Mouse (Mus musculus) liver, postnatal 0 days (tissue): ENCODE results near the gene Dglucy. TPM values are rescaled to one million over a fixed set of nuclear protein-coding genes. Genes with fewer than 3 reads are reported as not detected.

Experiments
- ATAC-seq: fragments of 200-750 bp; cut with Nextera tagmentation; 2 replicates; pipeline ENCODE4 v1.8.0; 2017; ENCODE audit warnings: mild to moderate bottlenecking, moderate library complexity
- DNase-seq: peaks from one replicate; pipeline ENCODE4 v3.0.0-alpha.2; 2016
- H3K27ac ChIP-seq: fragments of 300-500 bp; sonication (generic); 2 replicates; pipeline ENCODE4 v1.5.1; 2014; ENCODE audit warnings: antibody characterized with exemption, moderate library complexity, mild to moderate bottlenecking, low read depth
- H3K27me3 ChIP-seq: fragments of 300-500 bp; sonication (generic); 2 replicates; pipeline ENCODE4 v1.6.1; 2014; ENCODE audit warnings: low read length, control low read depth, mixed read lengths; ENCODE audit not compliant: insufficient read depth
- H3K36me3 ChIP-seq: fragments of 300-500 bp; sonication (generic); replicated peaks from 2 replicates; pipeline ENCODE4 v1.6.1; 2014; ENCODE audit warnings: mild to moderate bottlenecking, control low read depth, low read length, moderate library complexity, mixed read lengths; ENCODE audit not compliant: insufficient read depth
- H3K4me1 ChIP-seq: fragments of 300-500 bp; sonication (generic); 2 replicates; pipeline ENCODE4 v1.6.1; 2014; ENCODE audit warnings: antibody characterized with exemption, mild to moderate bottlenecking, control low read depth; ENCODE audit not compliant: insufficient read depth
- H3K4me2 ChIP-seq: fragments of 300-500 bp; sonication (generic); 2 replicates; pipeline ENCODE4 v1.6.1; 2014; ENCODE audit warnings: low read depth, mild to moderate bottlenecking, low read length, moderate library complexity, mixed read lengths
- H3K4me3 ChIP-seq: fragments of 300-500 bp; sonication (generic); 2 replicates; pipeline ENCODE4 v1.5.1; 2014; ENCODE audit warnings: low read depth, low read length
- H3K9ac ChIP-seq: fragments of 300-500 bp; sonication (generic); replicated peaks from 2 replicates; pipeline ENCODE4 v1.6.1; 2014; ENCODE audit warnings: mild to moderate bottlenecking, moderate library complexity
- H3K9me3 ChIP-seq: fragments of 300-500 bp; sonication (generic); 2 replicates; pipeline ENCODE4 v1.6.1; 2016; ENCODE audit warnings: mild to moderate bottlenecking, control low read depth, low read length, mixed read lengths
- CTCF ChIP-seq: sonication (generic); IDR thresholded peaks from 2 replicates; pipeline ENCODE4 v1.5.1; 2016; ENCODE audit warnings: antibody characterized with exemption, low read depth
- EP300 ChIP-seq: IDR thresholded peaks from 2 replicates; pipeline ENCODE4 v1.6.1; 2016; ENCODE audit warnings: antibody characterized with exemption, low read depth, mild to moderate bottlenecking
- WGBS: fragments of 180-500 bp; shearing (Covaris S2); extraction: QIAGEN DNeasy Blood & Tissue Kit; methylation state at CpG from one replicate; pipeline ENCODE4 v1.1.7; 2014; ENCODE audit not compliant: insufficient replicate concordance; 5-methylcytosine and 5-hydroxymethylcytosine counted together
- polyA plus RNA-seq: library from polyadenylated mRNA; unstranded; fragments of >200 nt; fragmentation: Nextera tagmentation; extraction: Ambion mirVana; gene quantifications from 2 replicates; pipeline ENCODE4 v1.2.1, GENCODE M21; 2015

The Dglucy gene
- polyA plus RNA-seq, 1 experiment from 2014 or later: 1.9 TPM

DNA sequence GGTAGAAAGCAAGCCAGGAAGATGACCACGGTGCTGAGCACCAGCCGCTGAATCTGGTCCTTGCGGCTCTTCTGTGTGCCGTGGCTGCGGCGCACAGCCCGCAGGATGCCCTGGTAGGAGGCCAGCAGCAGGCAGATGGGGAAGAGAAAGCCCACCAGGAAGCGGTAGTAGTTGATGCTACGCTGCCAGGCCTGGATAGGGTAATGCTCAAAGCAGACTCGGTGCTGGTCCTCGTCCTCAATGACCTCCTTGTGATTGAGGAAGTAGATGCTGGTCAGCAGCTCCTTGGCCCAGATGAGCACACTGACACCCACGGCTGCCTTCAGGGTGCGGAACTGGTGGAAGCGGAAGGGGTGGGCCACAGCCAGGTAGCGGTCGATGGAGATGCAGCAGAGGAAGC is 99.7 kb downstream of the Dglucy start:
- Histone ChIP-seq H3K4me3 (no peak overlapping the region), H3K36me3 (no peaks in the 10 kb centered on the region), H3K4me1 (no peaks in the 10 kb centered on the region), H3K27ac (no peak overlapping the region), H3K9me3 (no peaks in the 10 kb centered on the region), H3K27me3 (no peaks in the 10 kb centered on the region), H3K9ac (no peak overlapping the region), H3K4me2 (no peak overlapping the region)
- TF ChIP-seq CTCF (no peak), EP300 (no peak)
- ATAC-seq: no peak
- 78% methylated on average over 16 of the region's 16 CpGs for WGBS
- DNase-seq: no peak

DNA sequence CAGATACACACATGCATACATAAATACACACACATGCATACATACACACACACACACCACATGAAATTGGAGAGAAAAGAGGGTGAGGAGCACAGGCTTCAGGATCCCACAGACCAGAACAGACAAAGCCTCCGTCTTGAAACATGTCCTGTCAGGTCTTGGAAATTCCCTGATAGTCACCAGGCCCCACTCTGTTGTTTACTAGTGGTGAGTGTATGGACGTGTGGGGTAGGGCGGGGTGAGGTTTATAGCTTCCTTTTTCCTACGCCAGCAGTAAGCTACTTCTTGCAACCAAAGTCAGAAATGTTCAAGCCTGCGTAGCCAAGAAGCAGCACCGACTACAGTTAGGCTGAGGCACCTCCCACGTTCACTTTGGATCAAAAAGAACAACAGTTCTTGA is 104.3 kb downstream of the Dglucy start:
- no peak for DNase-seq
- H3K27ac ChIP-seq: no peak overlapping the region
- H3K27me3 ChIP-seq: no peaks in the 10 kb centered on the region
- H3K4me1 ChIP-seq: no peaks in the 10 kb centered on the region
- H3K4me3 ChIP-seq: no peak overlapping the region
- no peak overlapping the region for H3K4me2 ChIP-seq
- no peak for ATAC-seq
- WGBS: 31% methylated on average over 7 of the region's 7 CpGs
- H3K9me3 ChIP-seq: no peaks in the 10 kb centered on the region
- no peaks in the 10 kb centered on the region for H3K36me3 ChIP-seq
- no peak overlapping the region for H3K9ac ChIP-seq
- TF ChIP-seq EP300 (no peak), CTCF (no peak)

DNA sequence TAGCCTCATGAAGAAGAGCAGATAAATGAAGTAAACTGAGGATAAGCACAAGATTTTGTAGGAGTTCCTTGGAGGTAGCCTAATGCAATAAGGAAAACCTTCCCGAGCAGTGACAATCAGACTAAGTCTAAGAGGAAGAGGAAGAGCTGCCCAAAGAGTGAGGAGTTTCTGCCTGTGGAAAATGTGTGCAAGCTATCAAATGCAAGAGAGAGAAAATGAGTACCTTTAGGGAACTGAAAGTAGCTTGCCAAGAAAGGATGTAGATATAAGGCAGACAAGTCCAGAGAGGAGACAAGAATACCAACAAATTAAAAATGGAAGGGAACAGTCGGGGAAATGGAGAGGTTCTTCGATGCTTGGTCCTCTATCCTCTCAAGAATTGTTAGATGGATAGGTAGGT is 106.7 kb downstream of the Dglucy start:
- Histone ChIP-seq H3K36me3 (no peaks in the 10 kb centered on the region), H3K9ac (no peak overlapping the region), H3K9me3 (no peaks in the 10 kb centered on the region), H3K27me3 (no peaks in the 10 kb centered on the region), H3K4me3 (no peak overlapping the region), H3K4me2 (no peak overlapping the region), H3K4me1 (no peaks in the 10 kb centered on the region), H3K27ac (no peak overlapping the region)
- ATAC-seq: no peak
- TF ChIP-seq CTCF (no peak), EP300 (no peak)
- no peak for DNase-seq
- WGBS: 56% methylated on average over 3 of the region's 3 CpGs

DNA sequence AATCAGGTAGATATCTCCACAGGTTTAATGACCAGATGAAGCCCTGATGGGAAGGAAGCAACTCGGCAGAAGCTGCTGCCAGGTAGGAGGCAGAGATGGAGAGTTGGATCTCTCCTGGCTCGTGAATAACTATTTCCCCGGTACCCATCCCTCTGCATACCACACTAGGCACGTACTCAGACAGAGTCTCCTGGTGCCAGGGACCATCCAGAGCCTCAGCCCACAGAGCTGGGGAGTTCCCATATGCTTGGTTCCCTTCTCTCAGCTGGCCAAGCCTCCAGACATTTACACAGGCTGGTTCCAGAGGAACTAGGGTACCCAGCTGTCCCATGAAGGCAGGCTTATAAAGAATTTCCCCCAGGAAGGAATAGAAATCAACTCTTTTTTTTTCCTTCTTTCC is 108.0 kb downstream of the Dglucy start:
- Histone ChIP-seq H3K4me3 (no peak overlapping the region), H3K4me1 (no peaks in the 10 kb centered on the region), H3K27ac (no peak overlapping the region), H3K9ac (no peak overlapping the region), H3K9me3 (no peaks in the 10 kb centered on the region), H3K36me3 (no peaks in the 10 kb centered on the region), H3K4me2 (no peak overlapping the region), H3K27me3 (no peaks in the 10 kb centered on the region)
- TF ChIP-seq CTCF: no peak
- TF ChIP-seq EP300: no peak
- no peak for ATAC-seq
- no peak for DNase-seq
- WGBS: 78% methylated on average over 4 of the region's 4 CpGs

DNA sequence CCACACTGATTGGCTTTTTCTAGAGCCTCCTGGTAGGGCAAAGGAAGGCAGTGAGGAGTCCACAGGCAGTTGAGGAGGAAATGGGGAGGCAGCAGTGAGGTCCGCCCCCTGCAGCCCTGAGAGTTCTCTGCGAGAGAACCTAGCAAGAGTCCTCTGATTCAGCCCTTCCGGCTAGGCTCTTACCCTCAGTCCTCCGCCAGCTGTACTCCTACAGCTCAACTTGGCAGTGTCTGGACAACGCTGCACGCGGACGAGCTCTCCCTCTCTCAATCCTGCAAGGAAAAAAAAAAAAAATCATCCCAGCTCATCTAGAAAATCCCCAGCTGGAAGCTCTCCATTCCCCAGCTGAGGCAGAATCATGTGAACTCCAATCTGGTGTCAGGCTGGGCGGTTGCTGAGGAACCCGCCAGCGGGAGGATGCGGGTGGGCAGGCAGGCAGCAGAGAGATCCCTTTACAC is 109.0 kb downstream of the Dglucy start:
- no peak overlapping the region for H3K4me3 ChIP-seq
- H3K4me1 ChIP-seq: no peaks in the 10 kb centered on the region
- ATAC-seq: no peak
- H3K27ac ChIP-seq: no peak overlapping the region
- H3K4me2 ChIP-seq: no peak overlapping the region
- no peak for TF ChIP-seq CTCF
- no peak for TF ChIP-seq EP300
- no peaks in the 10 kb centered on the region for H3K36me3 ChIP-seq
- DNase-seq: no peak
- H3K27me3 ChIP-seq: no peaks in the 10 kb centered on the region
- no peaks in the 10 kb centered on the region for H3K9me3 ChIP-seq
- 36% methylated on average over 12 of the region's 12 CpGs for WGBS
- no peak overlapping the region for H3K9ac ChIP-seq

DNA sequence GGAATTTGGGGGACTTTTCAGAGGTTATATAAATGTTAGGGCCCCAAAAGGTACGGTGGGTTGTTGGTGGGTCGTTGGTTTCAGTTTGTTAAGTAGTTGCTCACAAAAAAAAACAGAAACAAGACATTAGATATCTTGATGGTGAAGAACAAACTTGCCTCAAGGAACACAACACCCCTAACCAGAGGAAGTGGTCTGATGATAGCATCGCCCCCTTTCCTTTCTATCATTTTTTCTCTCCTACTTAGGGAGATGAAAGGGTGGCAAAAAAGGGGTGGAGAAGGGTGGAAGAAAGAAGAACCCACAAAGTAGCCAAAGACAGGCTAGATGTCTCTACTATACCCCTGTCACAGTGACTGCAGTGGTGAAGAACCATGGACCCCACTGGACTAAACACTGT is 111.7 kb downstream of the Dglucy start:
- WGBS: 68% methylated on average over 3 of the region's 3 CpGs
- Histone ChIP-seq H3K4me1 (no peaks in the 10 kb centered on the region), H3K9me3 (no peaks in the 10 kb centered on the region), H3K36me3 (no peaks in the 10 kb centered on the region), H3K27me3 (peaks cover 2% of the 10 kb centered on the region; the same call in 1 of the 2 replicates), H3K4me3 (no peak overlapping the region), H3K9ac (no peak overlapping the region), H3K4me2 (no peak overlapping the region), H3K27ac (no peak overlapping the region)
- TF ChIP-seq CTCF (no peak), EP300 (no peak)
- DNase-seq: no peak
- ATAC-seq: no peak

DNA sequence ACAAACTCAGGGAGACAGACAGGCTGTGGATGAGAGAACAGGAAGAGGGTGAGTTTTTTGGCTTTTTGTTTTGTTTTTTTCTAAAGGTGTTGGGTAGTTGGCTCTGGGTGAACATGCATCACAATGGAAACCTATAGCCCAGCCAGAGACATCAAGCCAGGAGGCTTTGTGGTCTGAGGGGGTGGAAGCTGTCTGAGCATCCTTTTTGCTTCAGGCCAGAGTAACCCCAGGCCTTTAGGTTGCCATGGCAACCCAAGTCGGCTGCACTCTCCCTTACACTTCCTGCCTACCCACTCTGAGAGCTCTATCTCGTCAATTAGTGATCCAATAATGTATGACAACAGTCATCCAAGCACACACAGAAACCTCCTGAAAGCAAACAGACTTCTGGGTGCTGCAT is 116.6 kb downstream of the Dglucy start:
- no peaks in the 10 kb centered on the region for H3K9me3 ChIP-seq
- no peak overlapping the region for H3K4me3 ChIP-seq
- H3K4me1 ChIP-seq: 0 out of 2 replicates have a peak, but pooled peaks cover 2% of the 10 kb centered on the region
- H3K27ac ChIP-seq: no peak overlapping the region
- H3K4me2 ChIP-seq: no peak overlapping the region
- 7% methylated on average over 2 of the region's 2 CpGs for WGBS
- no peak overlapping the region for H3K9ac ChIP-seq
- H3K36me3 ChIP-seq: no peaks in the 10 kb centered on the region
- no peak for TF ChIP-seq EP300
- no peak for TF ChIP-seq CTCF
- peaks cover 42% of the 10 kb centered on the region for H3K27me3 ChIP-seq
- DNase-seq (no peak), ATAC-seq (no peak)
